Mouse (Mus musculus) spleen, postnatal 36 days (tissue): ENCODE results near the gene Zfp983.
"Not testable (repeated sequence)": the region's sequence is repeated elsewhere in the genome, so short reads cannot be mapped to it uniquely, and the experiment has no call there.

Experiments used
- DNase-seq, 2 experiments: peaks; one replicate each; pipeline ENCODE4 v3.0.0; 2022; ENCODE audit warnings: low spot score in 2 of 2, mixed read lengths in 1 of 2

The Zfp983 gene

DNA sequence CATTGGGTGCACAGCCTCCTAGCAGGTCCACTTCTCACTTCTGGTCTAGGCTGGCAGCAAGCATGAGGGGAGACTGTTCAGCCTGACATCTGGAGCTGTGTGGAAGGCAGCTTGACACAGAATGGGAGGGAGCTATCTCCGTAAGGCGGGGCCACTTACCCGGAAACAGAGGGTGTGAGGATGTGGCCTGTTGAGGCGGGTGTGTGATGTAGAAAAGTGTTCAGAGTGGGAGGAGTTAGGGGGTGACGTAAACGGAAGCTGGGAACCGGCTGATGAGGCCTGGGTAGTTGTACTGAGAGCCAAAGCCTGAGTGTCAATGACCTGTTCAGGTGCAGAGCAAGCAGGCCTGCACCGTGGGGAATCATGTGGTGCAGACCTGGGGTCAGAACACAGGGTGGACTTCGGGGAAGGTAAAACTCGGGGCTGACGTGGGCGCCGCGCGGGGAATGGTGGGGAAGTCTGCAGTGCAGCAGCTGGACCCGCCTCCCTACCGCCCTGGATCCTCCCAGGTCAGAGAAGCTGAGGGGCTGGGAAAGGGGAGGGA lies at the start of gene Zfp983:
Gene Zfp983, plus strand, starts transcription at position 261 of the 544 bp plus-strand sequence.
- DNase-seq, result peak; percentile 88 to 89

- no peak for DNase-seq
Observed at GRCm38 (mm10) chr17:21616356-21616755, 34.1 kb upstream of the Zfp983 start.

DNA sequence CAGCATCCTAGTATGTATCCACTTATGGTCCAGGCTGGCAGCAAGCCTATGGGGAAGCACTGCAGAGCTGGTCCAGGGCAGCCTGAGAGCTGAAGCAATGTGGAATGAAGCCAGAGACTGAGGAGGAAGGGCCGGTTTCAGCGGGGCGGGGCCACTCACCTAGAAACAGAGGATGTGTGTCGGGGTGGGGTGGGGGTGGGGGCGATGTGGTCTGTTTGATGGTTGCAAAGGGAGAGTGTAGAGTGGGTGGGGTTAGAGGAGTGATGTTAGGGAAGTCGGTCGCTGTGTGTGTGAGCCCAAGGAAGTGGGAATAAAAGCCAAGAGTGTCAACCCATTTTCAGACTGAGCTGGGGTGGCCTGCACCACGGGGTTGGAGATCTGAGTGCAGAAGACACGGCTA lies 33.1 kb upstream of the Zfp983 start:
- no peak for DNase-seq

GRCm38 (mm10) chr17:21623647-21624046 lies 26.8 kb upstream of the Zfp983 start:
- no peak for DNase-seq

GRCm38 (mm10) chr17:21635758-21636157 lies 14.7 kb upstream of the Zfp983 start:
- DNase-seq, result not testable (repeated sequence)

DNA sequence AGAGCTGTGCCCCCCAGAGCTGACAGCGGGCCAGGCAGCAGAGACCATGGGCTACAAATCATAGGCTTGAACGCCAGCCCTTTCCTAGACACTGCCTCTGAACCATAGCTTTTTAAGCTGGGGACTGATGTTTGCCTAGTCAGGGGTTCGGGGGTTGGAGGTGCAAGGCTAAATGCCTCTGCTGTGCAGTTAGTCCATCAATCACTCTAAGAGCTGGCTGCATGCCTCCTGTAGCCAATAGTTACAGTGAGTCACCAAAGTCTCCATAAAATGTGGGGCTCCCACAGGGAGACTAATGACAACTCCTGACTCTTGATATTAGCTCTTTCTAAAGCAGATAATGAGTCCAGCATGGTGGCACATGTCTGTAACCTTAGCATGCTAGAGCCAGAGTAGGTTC lies 1.6 kb upstream of the Zfp983 start:
- no peak for DNase-seq

- peak; percentile 14 to 21 for DNase-seq
Observed at GRCm38 (mm10) chr17:21649936-21650335, 488 bp upstream of the Zfp983 start.

DNA sequence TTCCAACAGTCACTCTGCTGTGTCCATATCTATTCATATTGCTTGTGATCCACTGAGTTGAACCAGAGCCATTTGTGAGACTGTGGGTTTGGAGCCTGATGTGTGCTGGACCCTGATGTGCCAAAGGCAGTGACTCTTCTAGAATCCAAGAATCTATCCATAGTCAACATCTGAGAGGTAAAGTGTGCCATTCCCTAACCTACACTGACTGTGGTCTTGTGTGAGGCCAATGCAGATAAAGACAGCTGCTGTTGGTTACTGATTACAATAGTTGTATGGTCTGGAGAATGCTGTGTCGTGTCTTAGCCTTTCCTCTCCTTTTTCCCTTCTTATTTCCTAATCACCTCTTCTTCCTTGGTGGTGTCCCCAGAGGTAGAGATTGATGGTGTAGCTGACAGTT lies 28.4 kb downstream of the Zfp983 start:
- DNase-seq, result not testable (repeated sequence)

- peak; percentile 92 to 94 for DNase-seq
Observed at GRCm38 (mm10) chr17:21679273-21680018, 29.0 kb downstream of the Zfp983 start.

DNA sequence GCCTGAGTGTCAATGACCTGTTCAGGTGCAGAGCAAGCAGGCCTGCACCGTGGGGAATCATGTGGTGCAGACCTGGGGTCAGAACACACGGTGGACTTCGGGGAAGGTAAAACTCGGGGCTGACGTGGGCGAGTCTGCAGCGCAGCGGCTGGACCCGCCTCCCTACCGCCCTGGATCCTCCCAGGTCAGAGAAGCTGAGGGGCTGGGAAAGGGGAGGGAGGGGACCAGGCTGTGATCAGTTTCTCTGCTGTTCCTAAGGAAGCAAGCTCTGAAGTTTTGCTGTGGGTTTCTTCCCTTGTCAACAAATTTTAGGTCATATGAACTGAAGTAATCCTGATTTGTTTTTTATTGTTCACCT lies 29.6 kb downstream of the Zfp983 start:
- DNase-seq, result not testable (repeated sequence)

- DNase-seq, result no peak
Observed at GRCm38 (mm10) chr17:21691560-21691959, 41.1 kb downstream of the Zfp983 start, which contains the start of gene Gm10226. Gene Gm10226 (plus strand): TSS chr17:21691860.

DNA sequence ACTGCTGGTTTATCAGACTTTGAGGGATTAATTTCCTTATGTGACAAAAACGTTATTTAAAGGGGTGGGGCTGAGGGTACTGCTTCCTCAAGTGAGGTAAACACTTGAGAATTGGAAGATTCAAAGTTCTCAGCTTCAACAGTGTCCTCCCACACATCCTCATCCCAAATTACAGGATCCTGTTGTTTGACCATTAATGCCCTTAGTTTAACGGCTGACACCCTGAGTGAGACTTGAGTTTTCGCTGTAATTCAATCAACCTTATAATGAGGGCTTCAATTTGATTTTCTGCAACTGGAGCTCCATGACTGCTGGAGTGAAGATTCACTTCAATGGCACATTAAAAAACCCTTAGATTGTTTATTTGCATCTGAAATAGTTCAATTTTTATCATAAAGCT lies 42.9 kb downstream of the Zfp983 start:
- no peak for DNase-seq

- DNase-seq, result no peak
Observed at GRCm38 (mm10) chr17:21696073-21696472, 45.6 kb downstream of the Zfp983 start.

- peak; percentile 3 to 28 for DNase-seq
Observed at GRCm38 (mm10) chr17:21702281-21703240, 52.1 kb downstream of the Zfp983 start.

GRCm38 (mm10) chr17:21703414-21703813 lies 53.0 kb downstream of the Zfp983 start:
- DNase-seq, result no peak

- peak; percentile 73 to 79 for DNase-seq
Observed at GRCm38 (mm10) chr17:21707343-21707996, 57.0 kb downstream of the Zfp983 start, which contains the start of gene Zfp760. Gene Zfp760 (plus strand): TSS chr17:21707741.

GRCm38 (mm10) chr17:21708401-21708800 lies 58.0 kb downstream of the Zfp983 start:
- no peak for DNase-seq
